Mouse (Mus musculus) heart, embryonic 14.5 days (tissue): ENCODE measurements around the gene Klhl15. TPM values are rescaled to one million over a fixed set of nuclear protein-coding genes. Genes with fewer than 3 reads are reported as not detected.

Source experiments
- ATAC-seq: fragments of 200-750 bp; cut with Nextera tagmentation; 2 replicates; pipeline ENCODE4 v1.8.0; 2017; ENCODE audit warnings: low read depth, moderate TSS enrichment; ENCODE audit not compliant: insufficient number of reproducible peaks, insufficient read depth, low FRiP score
- H3K27ac ChIP-seq, 2 experiments: fragments of 200-500 bp in 1 of 2; fragments of 300-500 bp in 1 of 2; sonication (generic) in 1 of 2; replicated peaks in 1 of 2; 2 replicates each; pipeline ENCODE4 v1.5.1; 2012 to 2014; ENCODE audit warnings: low read depth in 2 of 2, low read length in 2 of 2, control low read depth in 1 of 2, mild to moderate bottlenecking in 1 of 2, mixed read lengths in 1 of 2; ENCODE audit not compliant: control insufficient read depth in 1 of 2, insufficient read depth in 1 of 2
- H3K27me3 ChIP-seq: fragments of 300-500 bp; sonication (generic); 2 replicates; pipeline ENCODE4 v1.6.1; 2014; ENCODE audit warnings: mild to moderate bottlenecking, low read length, control low read depth; ENCODE audit not compliant: control insufficient read depth, insufficient read depth
- H3K36me3 ChIP-seq: fragments of 300-500 bp; sonication (generic); 2 replicates; pipeline ENCODE4 v1.6.1; 2014; ENCODE audit warnings: mild to moderate bottlenecking, control low read depth, low read length, mixed read lengths; ENCODE audit not compliant: control insufficient read depth, insufficient read depth
- H3K4me1 ChIP-seq, 2 experiments: fragments of 200-500 bp in 1 of 2; fragments of 300-500 bp in 1 of 2; sonication (generic) in 1 of 2; 2 replicates each; pipeline ENCODE4 v1.6.1; 2012 to 2014; ENCODE audit warnings: low read length in 2 of 2, control low read depth in 1 of 2, mixed read lengths in 1 of 2; ENCODE audit not compliant: control insufficient read depth in 2 of 2, insufficient read depth in 2 of 2
- H3K4me2 ChIP-seq: fragments of 300-500 bp; sonication (generic); 2 replicates; pipeline ENCODE4 v1.6.1; 2014; ENCODE audit warnings: mild to moderate bottlenecking, low read length
- H3K4me3 ChIP-seq, 2 experiments: fragments of 200-500 bp in 1 of 2; fragments of 300-500 bp in 1 of 2; sonication (generic) in 1 of 2; 2 replicates each; pipeline ENCODE4 v1.5.1; 2012 to 2014; ENCODE audit warnings: low read length in 2 of 2, mild to moderate bottlenecking in 2 of 2, control low read depth in 1 of 2, low read depth in 1 of 2, moderate library complexity in 1 of 2; ENCODE audit not compliant: control insufficient read depth in 1 of 2, insufficient read depth in 1 of 2
- H3K9ac ChIP-seq: fragments of 300-500 bp; sonication (generic); 2 replicates; pipeline ENCODE4 v1.6.1; 2014; ENCODE audit warnings: mild to moderate bottlenecking, low read length
- H3K9me3 ChIP-seq: fragments of 300-500 bp; sonication (generic); 2 replicates; pipeline ENCODE4 v1.6.1; 2016; ENCODE audit warnings: low read length, control low read depth; ENCODE audit not compliant: control insufficient read depth
- WGBS: fragments of 180-500 bp; shearing (Covaris S2); extraction: QIAGEN DNeasy Blood & Tissue Kit; methylation state at CpG from one replicate; pipeline ENCODE4 v1.1.7; 2014; 5-methylcytosine and 5-hydroxymethylcytosine counted together
- polyA plus RNA-seq: library from polyadenylated mRNA; unstranded; fragments of >200 nt; fragmentation: Nextera tagmentation; extraction: Ambion mirVana; gene quantifications from 2 replicates; pipeline ENCODE4 v1.2.1, GENCODE M21; 2014

Klhl15 gene
- polyA plus RNA-seq, 1 experiment from 2014 or later, result 6.9 TPM

GRCm38 (mm10) chrX:94233432-94233831, 967 bp upstream of the Klhl15 start:
- peaks cover 44% of the 10 kb centered on the region for H3K27me3 ChIP-seq
- ATAC-seq, result no peak
- peak overlapping the region; percentile 68 for H3K4me2 ChIP-seq
- H3K9ac ChIP-seq, result no peak overlapping the region
- H3K27ac ChIP-seq, result no peak overlapping the region
- H3K4me1 ChIP-seq, result no peaks in the 10 kb centered on the region
- peak overlapping the region in 1 of 2 experiments; percentile 68; a peak in 1 of 4 replicates for H3K4me3 ChIP-seq
- H3K36me3 ChIP-seq, result no peaks in the 10 kb centered on the region
- WGBS, result 31% methylated on average over 5 of the region's 5 CpGs
- H3K9me3 ChIP-seq, result no peaks in the 10 kb centered on the region

GRCm38 (mm10) chrX:94233936-94234531, 365 bp upstream of the Klhl15 start:
- Histone ChIP-seq H3K9me3 (no peaks in the 10 kb centered on the region), H3K36me3 (no peaks in the 10 kb centered on the region), H3K27ac (peak overlapping the region; percentile 76 to 85), H3K4me3 (peak overlapping the region; percentile 68 to 80), H3K9ac (peak overlapping the region; percentile 84), H3K27me3 (peaks cover 50% of the 10 kb centered on the region), H3K4me2 (peak overlapping the region; percentile 68), H3K4me1 (no peaks in the 10 kb centered on the region)
- 15% methylated on average over 24 of the region's 25 CpGs for WGBS
- ATAC-seq, result no peak

DNA sequence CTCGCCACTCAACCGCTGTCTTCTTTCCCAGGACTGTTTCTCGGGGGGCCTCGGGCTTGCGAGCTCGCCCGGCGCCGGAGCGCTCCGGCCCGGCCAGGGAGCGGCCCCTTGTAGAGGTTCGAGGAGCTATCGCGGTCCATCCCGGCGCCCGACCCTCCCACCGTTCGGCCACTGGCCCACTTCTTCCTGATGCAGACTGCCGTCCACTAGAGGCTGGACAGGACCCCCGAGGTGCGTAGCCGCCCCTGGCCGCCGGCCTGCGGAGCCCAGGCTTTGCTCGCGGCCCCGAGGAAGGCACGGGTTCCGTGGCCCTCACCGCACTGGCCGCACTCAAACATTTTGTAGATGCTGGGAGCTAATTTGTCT, 774 bp downstream of the Klhl15 start:
- Histone ChIP-seq H3K9me3 (no peaks in the 10 kb centered on the region), H3K36me3 (no peaks in the 10 kb centered on the region), H3K4me3 (peak overlapping the region; percentile 68 to 80), H3K9ac (peak overlapping the region; percentile 84), H3K27ac (peak overlapping the region; percentile 81 to 85), H3K4me2 (peak overlapping the region; percentile 68), H3K27me3 (peaks cover 52% of the 10 kb centered on the region), H3K4me1 (no peaks in the 10 kb centered on the region)
- WGBS, result 15% methylated on average over 34 of the region's 35 CpGs
- peak; percentile 37 for ATAC-seq

GRCm38 (mm10) chrX:94235601-94236000, 1.2 kb downstream of the Klhl15 start:
- peak overlapping the region; percentile 84 for H3K9ac ChIP-seq
- H3K9me3 ChIP-seq, result no peaks in the 10 kb centered on the region
- WGBS, result 30% methylated on average over 12 of the region's 12 CpGs
- H3K4me1 ChIP-seq, result no peaks in the 10 kb centered on the region
- peak overlapping the region; percentile 68 for H3K4me2 ChIP-seq
- 0 out of 4 replicates have a peak overlapping the region, but pooled peaks of 1 of the 2 experiments have one; percentile 27 for H3K27ac ChIP-seq
- H3K4me3 ChIP-seq, result peak overlapping the region; percentile 68 to 80
- H3K36me3 ChIP-seq, result no peaks in the 10 kb centered on the region
- H3K27me3 ChIP-seq, result peaks cover 49% of the 10 kb centered on the region
- no peak for ATAC-seq

GRCm38 (mm10) chrX:94288923-94289322, 54.5 kb downstream of the Klhl15 start:
- 20% methylated on average over 2 of the region's 2 CpGs for WGBS

GRCm38 (mm10) chrX:94302928-94303327, 68.5 kb downstream of the Klhl15 start:
- no peak overlapping the region for H3K9ac ChIP-seq
- no peaks in the 10 kb centered on the region for H3K4me1 ChIP-seq
- WGBS, result 51% methylated on average over 2 of the region's 2 CpGs
- no peak overlapping the region for H3K27ac ChIP-seq
- ATAC-seq, result no peak
- no peaks in the 10 kb centered on the region for H3K9me3 ChIP-seq
- no peak overlapping the region for H3K4me3 ChIP-seq
- H3K36me3 ChIP-seq, result no peaks in the 10 kb centered on the region
- H3K27me3 ChIP-seq, result peaks cover 43% of the 10 kb centered on the region
- no peak overlapping the region for H3K4me2 ChIP-seq

More at GRCm38 (mm10) chrX:94288923-94289322, 54.5 kb downstream of the Klhl15 start:
- H3K9ac ChIP-seq, result no peak overlapping the region
- ATAC-seq, result no peak
- no peaks in the 10 kb centered on the region for H3K36me3 ChIP-seq
- no peak overlapping the region for H3K4me3 ChIP-seq
- H3K4me2 ChIP-seq, result no peak overlapping the region
- no peaks in the 10 kb centered on the region for H3K4me1 ChIP-seq
- H3K9me3 ChIP-seq, result no peaks in the 10 kb centered on the region
- H3K27me3 ChIP-seq, result peaks cover 17% of the 10 kb centered on the region; the same call in 1 of the 2 replicates
- H3K27ac ChIP-seq, result no peak overlapping the region

DNA sequence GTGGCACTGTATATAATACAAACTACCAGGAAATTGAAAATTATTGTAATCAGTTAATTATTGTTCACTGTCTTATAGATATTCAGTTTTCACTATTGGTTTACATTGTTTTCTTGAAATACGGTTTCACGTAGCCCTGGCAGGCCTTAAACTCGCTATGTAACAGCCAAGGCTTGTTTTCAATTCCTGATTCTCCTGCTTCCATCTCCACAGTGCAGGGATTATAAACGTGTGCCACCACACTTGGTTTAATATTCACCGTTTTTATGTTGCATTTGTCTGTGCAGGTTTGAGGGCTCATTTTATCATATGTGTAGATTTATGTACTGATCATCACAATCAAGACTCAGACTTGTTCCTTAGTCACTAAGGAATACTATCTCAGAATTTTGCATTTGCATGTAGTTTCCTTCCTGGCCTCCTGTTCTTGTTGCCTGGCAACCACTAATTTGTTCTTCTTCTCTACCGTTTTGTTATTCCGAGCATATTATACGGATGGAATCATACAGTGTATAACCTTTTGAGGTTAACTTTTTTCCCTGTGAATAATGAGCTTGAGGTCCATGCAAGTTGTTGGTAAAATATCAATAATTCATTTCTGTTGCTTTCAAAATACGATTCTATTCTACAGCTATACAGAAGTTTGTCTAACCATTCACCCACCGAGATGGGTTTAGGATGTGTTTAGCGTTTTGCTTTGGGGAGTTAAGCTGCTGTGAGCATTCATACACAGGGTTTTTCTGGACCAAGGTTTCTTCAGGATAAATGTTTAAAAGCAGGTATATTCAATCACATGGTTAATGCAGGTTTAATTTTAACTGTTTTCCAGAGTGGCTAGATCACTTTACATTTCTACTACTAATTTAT, 86.9 kb downstream of the Klhl15 start:
- no peak overlapping the region for H3K4me2 ChIP-seq
- H3K27me3 ChIP-seq, result peaks cover 21% of the 10 kb centered on the region
- no peaks in the 10 kb centered on the region for H3K4me1 ChIP-seq
- no peak overlapping the region for H3K27ac ChIP-seq
- H3K9ac ChIP-seq, result no peak overlapping the region
- no peaks in the 10 kb centered on the region for H3K9me3 ChIP-seq
- 79% methylated on average over 11 of the region's 11 CpGs for WGBS
- H3K4me3 ChIP-seq, result no peak overlapping the region
- H3K36me3 ChIP-seq, result no peaks in the 10 kb centered on the region
- ATAC-seq, result no peak
